Mouse (Mus musculus) stomach, postnatal 0 days (tissue): Measurements from ENCODE around the gene Itgb1bp2.

ENCODE experiments used
- CTCF ChIP-seq: IDR thresholded peaks from 2 replicates; pipeline ENCODE4 v1.5.1; 2016; ENCODE audit warnings: antibody characterized with exemption, low read depth, mild to moderate bottlenecking, moderate library complexity
- EP300 ChIP-seq: optimal IDR thresholded peaks from 2 replicates; pipeline ENCODE3; 2016; ENCODE audit warnings: antibody characterized with exemption

- TF ChIP-seq CTCF (0 out of 2 replicates have a peak, but pooled peaks have one; percentile 4), EP300 (no peak)
These were observed 28.9 kb upstream of the Itgb1bp2 start for GRCm38 (mm10) chrX:101419725-101420699.
